ENCODE assay signal across 18 mouse cellular contexts in genomic region chr9:35187351-35187903, GRCm38 (mm10).
"Had no signal": no experiment of that assay in that cellular context is flagged by ENCODE, and none has a peak within 500 bp of the region (broad histone marks: within the 10 kb centered on the region; RNA-seq: fewer than 3 reads in every experiment).

No protein-coding gene starts in this region.

- H3K4me3 ChIP-seq: intestine, embryonic 15.5 days; kidney, embryonic 15.5 days; left cerebral cortex, adult 2 months; liver, embryonic 13.5 days; midbrain, embryonic 12.5 days; midbrain, embryonic 15.5 days; neural tube, embryonic 12.5 days; neural tube, embryonic 15.5 days had no signal

- ATAC-seq: intestine, embryonic 15.5 days; midbrain, embryonic 15.5 days had no signal

- DNase-seq: kidney, adult 11 months; kidney, adult 8-10 months; kidney, postnatal 10 days; kidney, postnatal 36 days; layer of hippocampus, postnatal 36 days; liver, embryonic 13.5 days; right cerebral cortex, adult 18-20 months; right cerebral cortex, postnatal 14 days; right cerebral cortex, postnatal 4 days; thymus, postnatal 25 days had no signal

- H3K9me3 ChIP-seq: intestine, embryonic 15.5 days; kidney, embryonic 15.5 days; liver, embryonic 13.5 days; midbrain, embryonic 12.5 days; midbrain, embryonic 15.5 days; neural tube, embryonic 12.5 days; neural tube, embryonic 15.5 days had no signal

- H3K27me3 ChIP-seq: intestine, embryonic 15.5 days; kidney, embryonic 15.5 days; liver, embryonic 13.5 days; midbrain, embryonic 12.5 days; midbrain, embryonic 15.5 days; neural tube, embryonic 12.5 days; neural tube, embryonic 15.5 days had no signal

- H3K9ac ChIP-seq: intestine, embryonic 15.5 days; kidney, embryonic 15.5 days; liver, embryonic 13.5 days; midbrain, embryonic 12.5 days; midbrain, embryonic 15.5 days; neural tube, embryonic 12.5 days; neural tube, embryonic 15.5 days had no signal

- H3K4me1 ChIP-seq: intestine, embryonic 15.5 days; kidney, embryonic 15.5 days; liver, embryonic 13.5 days; midbrain, embryonic 12.5 days; midbrain, embryonic 15.5 days; neural tube, embryonic 12.5 days had no signal

- H3K4me2 ChIP-seq: intestine, embryonic 15.5 days; kidney, embryonic 15.5 days; liver, embryonic 13.5 days; midbrain, embryonic 12.5 days; midbrain, embryonic 15.5 days; neural tube, embryonic 12.5 days; neural tube, embryonic 15.5 days had no signal

- H3K27ac ChIP-seq: intestine, embryonic 15.5 days; kidney, embryonic 15.5 days; left cerebral cortex, adult 2 months; liver, embryonic 13.5 days; macrophage; midbrain, embryonic 12.5 days; midbrain, embryonic 15.5 days; neural tube, embryonic 12.5 days; neural tube, embryonic 15.5 days had no signal

- H3K36me3 ChIP-seq: intestine, embryonic 15.5 days; midbrain, embryonic 15.5 days; neural tube, embryonic 15.5 days had no signal
